Mouse (Mus musculus): ENCODE results near the gene 1500009C09Rik.

The 1500009C09Rik gene

DNA sequence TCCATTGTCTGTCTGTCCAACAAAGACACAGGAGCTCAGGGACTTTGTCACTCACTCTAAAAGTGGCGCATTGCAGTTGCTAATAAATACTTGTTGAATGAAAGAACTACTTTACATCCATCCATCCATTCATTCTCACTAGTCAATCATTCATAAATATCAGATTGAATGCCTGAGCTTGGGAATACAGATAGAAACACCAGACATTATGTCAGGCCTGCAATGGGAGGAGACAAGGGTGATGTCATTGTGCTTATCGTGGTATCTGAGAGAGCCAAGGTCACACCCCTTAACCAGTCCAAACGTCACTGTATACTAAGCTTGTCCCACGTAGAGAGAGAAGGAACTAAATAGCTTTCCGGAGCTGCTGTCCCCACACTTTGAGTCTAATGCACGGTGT lies at the start of gene 1500009C09Rik:
Gene 1500009C09Rik, plus strand, starts transcription at position 301 of the 400 bp plus-strand sequence.
- DNase-seq = no peak

GRCm38 (mm10) chr15:82203090-82203489 lies 49.1 kb upstream of the 1500009C09Rik start:
- DNase-seq = no peak

- DNase-seq = no peak
Observed at GRCm38 (mm10) chr15:82203611-82204351, 48.4 kb upstream of the 1500009C09Rik start.

DNA sequence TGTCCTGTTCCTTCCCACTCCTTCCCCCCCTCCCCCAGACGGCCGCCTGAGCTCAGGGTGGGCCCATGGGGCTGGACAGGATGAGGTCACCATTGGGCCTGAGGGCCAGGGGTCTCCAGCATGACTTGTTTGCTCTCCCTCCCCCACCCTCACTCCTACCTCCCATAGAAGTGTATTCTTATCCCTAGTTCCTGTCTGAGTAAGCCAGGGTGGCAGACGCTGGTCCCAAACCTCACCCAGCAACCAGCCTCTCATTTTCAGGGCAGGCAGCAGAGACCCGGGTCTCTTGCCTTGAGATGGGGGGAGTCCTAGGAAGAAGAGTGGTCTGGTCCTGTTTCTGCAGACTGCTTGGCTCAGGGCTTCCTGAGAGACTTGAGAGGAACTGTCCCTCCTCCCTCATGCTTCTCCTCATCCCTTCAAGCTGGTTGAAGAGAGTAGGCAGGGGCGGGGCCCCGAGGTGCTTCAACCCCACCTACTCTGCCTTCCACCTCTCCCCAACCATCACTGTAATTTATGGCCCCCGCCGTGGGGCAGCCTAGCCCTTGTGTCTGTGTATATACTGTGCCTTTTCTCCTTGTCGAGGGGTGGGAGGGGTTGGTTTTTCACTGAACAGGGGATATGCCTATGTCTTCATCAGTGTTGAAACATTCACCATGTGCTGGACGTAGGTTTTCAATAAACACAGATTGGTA lies 47.4 kb upstream of the 1500009C09Rik start:
- DNase-seq = no peak

GRCm38 (mm10) chr15:82206365-82207104 lies 45.7 kb upstream of the 1500009C09Rik start:
- no peak for DNase-seq

DNA sequence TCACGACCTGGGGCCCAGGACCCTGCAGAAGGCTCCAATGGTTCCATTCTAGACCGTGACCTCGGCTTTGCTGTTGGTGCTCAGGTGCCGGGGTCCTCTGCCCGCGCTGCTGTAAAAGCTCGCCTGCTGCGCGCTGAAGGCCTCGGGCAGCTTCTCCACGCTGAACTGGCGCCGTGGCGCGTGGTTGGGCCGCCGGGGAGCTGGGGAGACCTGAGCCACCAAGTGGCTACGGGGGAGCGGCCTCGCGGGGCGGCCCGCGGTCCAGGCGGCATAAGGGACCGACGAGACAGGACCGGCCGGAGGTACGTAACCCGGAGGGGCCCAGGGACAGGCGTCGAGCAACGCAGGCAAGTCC lies 45.1 kb upstream of the 1500009C09Rik start:
- DNase-seq = no peak

- no peak for DNase-seq
Observed at GRCm38 (mm10) chr15:82207504-82208219, 44.5 kb upstream of the 1500009C09Rik start.

DNA sequence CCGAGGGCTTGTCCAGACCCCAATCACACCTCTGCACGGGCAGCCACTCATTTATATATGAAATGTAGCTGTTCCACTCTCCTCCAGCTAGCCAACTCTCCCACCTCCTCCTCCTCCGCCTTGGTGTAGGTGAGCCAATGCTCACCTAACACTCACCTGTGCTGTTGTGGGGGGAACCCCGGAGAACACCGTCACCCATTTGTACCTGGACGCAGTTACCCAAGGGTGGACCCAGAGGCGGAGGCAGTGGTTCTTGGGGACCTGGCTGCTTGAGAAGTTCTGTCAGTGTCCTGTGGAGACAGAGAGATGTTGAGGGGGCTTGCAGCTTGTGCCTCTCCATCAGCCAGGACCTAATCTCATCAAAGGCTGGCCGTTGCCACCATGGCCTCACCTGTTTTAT lies 43.9 kb upstream of the 1500009C09Rik start:
- DNase-seq = no peak

DNA sequence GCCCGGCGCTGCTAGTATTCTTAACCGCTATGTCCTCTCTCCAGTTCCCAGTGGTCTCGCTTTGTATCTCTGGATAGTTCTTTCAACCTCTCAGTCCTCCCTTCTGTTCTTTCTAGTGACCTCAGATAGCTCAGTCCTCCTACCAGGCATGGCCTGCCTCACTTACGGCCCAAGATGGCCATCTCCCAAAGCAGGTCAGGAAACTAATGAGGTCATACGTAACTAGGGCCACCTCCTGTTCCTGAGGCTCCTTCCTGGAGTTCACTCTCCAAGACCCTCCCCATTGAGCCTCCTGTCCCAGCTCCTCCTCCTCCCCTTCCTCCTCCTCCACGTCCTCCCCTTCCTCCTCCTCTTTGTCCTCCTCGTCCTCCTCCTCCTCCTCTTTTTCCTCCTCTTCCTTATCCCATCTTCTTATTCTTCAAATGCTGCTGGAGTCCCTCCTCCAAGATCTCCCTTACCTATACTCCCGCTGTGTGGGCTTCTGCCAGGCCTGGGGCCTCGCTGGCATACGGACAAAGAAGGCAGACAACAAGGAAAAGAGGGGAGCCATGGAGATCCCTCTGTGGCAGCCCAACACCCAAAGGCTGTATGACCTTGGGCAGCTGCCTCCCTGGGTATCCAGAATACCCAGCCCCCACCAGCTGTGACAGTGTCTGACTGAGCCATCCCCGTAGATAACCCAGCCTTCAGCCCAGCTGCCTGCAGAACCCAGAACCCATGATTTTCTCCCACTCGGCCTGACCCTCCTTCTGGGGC lies 42.7 kb upstream of the 1500009C09Rik start:
- no peak for DNase-seq

- no peak for DNase-seq
Observed at GRCm38 (mm10) chr15:82210801-82211200, 41.4 kb upstream of the 1500009C09Rik start.

DNA sequence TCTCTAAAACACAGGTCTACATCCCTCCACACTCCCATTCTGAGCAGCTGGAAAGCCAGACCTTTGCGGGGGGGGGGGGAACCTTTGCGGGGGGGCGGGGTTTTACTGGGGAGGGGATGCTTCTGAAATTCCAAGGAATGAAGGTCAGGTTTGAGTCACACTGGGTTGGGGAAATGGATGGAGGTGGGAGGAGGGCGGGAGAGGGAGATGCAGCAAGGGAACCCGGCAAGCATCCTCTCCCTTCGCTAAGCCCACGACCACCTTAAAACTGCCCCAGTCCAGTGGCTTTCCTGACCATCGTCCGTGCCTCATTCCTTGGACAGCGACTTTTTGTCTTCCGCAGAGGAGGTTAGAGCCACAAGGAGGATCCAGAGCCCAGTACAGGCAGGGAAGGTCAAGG lies 40.9 kb upstream of the 1500009C09Rik start:
- DNase-seq = no peak

DNA sequence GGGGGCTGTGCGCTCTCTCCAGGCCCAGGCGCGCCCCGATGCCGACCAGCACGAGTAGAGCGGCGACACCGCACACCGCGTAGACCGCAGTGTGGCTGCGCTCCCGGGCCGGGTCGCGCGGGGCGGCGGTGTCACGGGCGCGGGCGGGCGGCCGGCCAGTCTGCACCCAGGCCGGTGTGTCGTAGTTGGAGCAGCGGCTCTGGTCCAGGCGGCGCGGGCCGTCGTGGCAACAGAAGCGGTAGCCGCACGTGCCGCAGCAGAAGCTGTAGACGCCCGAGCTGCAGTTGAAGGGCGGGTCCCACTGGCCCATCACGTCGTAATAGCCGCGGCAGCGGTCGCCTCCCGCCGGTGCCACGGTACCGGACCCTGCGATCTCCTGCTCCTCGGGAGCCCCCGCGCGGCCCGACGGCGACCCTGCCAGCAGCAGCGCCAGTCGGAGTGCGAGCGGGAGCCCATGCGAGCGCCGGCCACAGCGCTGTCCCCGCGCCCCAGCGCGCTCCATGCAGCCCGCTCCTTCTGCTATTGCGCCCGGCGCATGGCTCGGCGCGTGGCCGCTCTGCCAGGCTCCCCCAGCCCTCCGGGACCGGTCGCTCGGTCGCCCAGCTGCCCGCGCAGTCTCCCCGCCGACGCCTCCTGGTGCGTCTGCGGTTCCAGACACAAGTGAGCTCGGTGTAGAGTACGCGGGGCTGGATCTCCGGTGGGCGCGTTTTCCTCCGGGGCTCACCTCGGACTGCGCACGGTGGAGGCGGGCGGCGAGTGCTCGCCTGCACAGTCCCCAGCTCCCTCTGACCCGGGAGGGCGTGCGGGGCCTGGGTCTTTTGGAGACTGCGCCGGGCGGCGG lies 40.1 kb upstream of the 1500009C09Rik start:
- no peak for DNase-seq

- no peak for DNase-seq
Observed at GRCm38 (mm10) chr15:82212752-82213063, 39.5 kb upstream of the 1500009C09Rik start, which contains the start of gene Shisa8. Gene Shisa8 (minus strand): TSS chr15:82212815.

DNA sequence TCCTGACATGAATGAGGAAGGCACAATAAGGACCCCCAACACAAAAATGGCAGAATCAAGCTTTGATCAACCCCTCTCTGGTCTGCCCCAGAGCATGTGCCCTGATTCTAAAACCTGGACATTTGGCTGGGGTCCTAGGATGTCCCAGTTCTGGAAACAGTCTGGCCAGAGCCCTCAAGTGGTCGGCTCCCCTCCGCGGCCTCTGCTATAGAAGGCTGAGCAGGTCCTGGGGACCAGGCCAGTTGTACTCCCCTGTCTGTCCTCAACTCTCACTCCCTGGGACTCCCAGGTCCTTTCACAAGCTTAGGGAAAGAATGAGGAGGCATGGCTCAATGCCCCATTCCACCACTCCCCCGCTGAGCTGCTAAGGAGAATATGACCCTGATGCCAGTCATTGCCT lies 39.0 kb upstream of the 1500009C09Rik start:
- no peak for DNase-seq

DNA sequence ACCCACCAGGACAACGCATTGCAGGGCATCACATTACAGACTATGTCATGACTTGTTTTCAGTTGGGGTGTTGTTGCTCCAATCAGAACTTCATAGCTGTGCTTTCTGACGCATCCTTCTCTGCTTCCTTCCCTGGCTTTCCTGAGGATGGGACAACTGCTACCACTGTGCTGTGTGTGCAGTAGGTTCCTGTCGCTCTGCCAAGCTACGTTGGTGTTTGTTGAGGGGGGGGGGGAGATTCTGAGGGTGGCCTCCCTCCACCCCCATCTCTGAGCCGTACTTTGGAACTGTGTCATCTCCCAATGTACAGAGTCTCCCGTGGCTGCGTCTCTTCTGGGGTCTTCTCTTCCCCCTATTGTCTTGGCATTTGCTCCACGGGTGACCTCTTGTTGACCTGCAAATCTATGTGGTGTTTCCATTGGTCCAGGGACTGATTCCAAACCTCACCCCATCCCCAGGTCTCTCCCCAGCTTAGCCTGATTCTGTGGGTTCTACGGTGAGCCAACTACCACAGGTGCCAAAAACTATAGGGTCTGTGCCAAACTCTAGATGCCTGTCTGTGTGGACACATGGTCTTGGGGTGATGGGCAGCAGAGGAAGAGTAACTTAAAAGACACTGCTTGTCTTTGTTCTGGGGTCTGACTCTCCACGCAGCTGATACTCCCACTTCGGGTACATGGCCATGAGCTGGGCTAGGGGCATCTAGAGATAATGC lies 36.7 kb upstream of the 1500009C09Rik start:
- no peak for DNase-seq

DNA sequence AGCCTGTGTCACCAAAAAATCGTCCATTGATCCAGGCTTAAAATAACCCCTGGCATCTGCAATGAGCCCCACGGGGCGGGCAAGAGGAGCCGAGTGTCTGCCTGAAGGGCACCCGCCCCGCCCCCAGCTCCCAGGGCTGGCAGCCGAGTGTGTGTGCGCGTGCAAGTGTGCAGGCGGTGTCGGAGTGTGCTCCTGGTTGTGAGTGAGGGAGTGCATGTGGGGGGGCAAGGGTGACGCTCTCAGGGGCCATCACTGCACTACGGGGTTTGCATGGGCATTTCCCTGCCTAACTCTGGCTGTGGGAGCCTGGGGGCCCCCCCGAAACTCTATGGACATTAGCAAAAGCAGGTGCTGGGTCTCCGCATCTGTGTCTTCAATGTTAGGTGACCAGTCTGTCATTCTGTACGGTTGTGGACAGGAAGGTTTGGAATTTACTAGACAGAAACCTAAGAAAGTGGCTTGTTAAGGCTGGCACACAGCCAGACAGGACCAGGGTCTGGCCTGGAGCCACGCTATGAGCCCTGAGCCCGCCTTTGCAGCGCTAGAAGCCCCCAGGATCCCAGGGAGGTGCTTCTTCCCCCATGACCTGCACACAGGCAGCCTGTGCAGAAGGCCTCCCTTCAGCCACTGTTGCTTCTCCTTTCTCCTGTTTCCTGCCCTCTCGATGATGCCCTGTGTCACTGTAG lies 35.9 kb upstream of the 1500009C09Rik start:
- no peak for DNase-seq

DNA sequence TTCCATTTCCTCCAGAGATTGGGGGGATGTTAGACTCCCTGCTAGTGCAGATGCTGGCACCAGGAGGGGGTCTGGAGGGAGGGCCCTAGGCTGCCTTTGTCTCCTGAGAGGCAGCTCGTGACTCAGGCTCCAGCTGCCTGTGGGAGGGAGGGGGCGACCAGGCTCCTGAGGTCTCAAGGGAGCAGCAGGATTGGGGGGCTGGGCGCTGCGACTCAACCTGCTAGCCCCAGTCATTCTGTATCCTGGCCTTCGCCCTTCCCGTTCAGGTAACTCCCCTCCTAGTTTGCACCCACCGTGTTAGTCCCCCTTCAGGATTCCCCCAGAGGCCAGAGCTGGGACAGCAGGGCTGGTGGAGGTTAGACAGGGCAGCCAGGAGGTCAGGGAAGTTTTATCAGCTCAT lies 35.2 kb upstream of the 1500009C09Rik start:
- no peak for DNase-seq

GRCm38 (mm10) chr15:82217980-82218379 lies 34.2 kb upstream of the 1500009C09Rik start:
- no peak for DNase-seq

DNA sequence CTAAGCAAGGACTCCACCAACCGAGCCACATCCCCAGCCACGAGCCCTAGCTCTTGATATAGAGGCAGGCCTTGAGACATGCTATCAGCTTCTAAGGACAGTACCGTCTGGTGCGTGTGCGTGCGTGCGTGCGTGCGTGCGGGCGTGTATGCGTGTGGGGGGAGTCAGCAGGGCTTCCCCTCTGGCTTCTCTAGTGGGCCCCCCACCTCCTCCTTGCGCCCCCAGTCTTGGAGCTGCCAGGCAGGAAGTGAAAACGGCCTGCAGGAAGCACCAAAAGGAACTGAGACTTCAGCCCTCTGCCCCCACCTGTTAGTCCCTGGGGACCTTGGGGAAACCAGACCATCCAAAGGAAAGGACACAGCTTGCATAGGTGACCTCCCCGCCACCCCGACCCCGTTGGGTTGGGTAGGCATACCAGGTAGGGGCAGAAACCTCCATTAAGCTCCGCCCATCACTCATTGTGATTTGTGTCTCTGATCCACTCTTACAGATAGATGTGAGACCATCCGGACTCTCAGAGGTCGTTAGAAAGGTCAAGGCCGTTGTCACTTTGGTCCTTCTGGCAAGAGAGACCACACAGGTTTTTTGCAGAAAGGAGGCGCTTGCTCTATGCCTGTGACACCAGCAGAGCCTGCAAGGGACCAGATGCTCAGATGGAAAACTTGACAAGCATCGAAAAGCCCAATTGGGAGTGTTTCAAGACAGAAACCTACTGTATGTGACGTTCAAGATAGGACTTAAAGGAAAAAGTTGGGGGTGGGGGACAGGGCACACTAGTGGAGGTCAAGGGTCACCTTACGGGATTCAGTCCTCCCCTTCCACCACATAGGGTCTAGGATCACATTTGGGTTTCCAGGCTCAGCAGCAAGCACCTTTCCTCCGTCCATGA lies 33.2 kb upstream of the 1500009C09Rik start:
- DNase-seq = peak in 1 of 2 experiments; percentile 39

All from thymus, adult 18-20 months (tissue).